Mouse (Mus musculus) embryo, embryonic 10 days (tissue): Measurements from ENCODE around the gene Lrrc30.

Source experiments
- DNase-seq: peaks from one replicate; pipeline ENCODE4 v3.0.0-alpha.2; 2015; ENCODE audit warnings: low spot score

Gene Lrrc30

GRCm38 (mm10) chr17:67583422-67583821 is 49.1 kb downstream of the Lrrc30 start:
- DNase-seq: no peak

GRCm38 (mm10) chr17:67582681-67583356 is 49.7 kb downstream of the Lrrc30 start:
- DNase-seq: no peak

GRCm38 (mm10) chr17:67581839-67582238 is 50.7 kb downstream of the Lrrc30 start:
- DNase-seq: no peak
